Mouse (Mus musculus): ENCODE measurements around the gene Arhgef39.

Gene Arhgef39

DNA sequence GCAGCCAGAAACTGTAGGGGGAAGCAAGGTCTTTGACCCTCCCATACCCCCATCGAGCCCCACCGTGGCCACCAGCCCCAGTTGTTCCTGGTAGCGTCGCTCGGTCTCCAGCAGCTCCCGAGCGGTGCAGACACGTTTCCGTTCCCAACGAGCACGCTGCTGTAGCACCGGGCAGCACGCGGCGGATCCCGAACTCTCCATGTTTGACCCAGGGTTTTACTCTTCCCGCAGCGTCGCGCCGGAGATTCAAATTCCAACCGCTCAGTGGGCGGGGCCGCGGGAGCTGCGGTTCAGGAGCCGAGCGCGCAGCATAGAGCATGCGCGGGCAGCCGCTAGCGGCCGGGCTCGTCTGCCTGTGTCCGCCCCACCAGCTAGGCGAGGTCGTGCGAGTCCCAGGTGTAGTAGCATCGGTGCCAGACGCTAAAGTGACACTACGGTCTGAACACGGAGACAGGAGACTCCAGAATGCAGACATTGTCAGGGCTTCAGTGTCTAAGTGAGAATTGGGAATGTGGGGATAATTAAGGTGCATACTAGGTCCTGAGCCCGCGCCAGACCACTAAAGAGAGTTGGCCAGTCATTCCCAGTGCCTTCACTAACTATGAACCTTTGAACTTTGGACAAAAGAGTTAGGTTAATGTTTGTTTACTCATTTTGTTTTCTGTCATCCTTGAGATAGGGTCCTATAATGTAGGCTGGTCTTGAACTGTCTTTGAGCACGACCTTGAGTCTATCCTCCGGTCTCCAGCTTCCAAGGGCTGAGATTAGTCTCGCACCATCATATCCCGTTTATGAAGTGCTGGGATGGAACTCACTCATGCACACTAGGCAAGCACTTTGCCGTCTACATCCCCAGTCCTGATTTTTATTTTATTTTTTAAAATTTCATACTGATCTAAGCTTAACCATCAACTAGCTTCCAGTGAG, at the start of gene Arhgef39:
Arhgef39 (minus strand) TSS at position 289 of the 927 bp plus-strand sequence.
- DNase-seq (ENCODE audit: low read depth), result peak; percentile 86

DNA sequence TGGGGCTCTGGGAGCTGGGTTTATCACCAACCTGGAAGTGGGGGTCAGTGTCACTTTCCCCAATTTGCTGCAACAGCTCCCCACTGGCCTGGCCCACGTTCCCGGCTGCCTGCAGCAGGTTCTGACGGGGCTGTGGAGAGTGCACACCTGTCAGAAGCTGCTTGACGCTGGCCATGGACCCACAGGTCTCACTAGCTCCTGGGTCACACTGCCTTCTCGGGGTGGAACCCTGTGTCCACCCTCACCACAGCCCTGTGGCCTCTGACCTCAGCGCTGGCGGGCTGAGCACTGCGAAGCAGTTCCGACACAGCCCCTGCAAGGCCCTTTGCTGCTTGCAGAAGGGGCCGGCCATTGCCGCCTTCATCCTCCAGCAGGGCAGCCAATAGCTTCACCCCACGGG, 49.6 kb upstream of the Arhgef39 start:
- no peak for DNase-seq (ENCODE audit: low read depth)

DNA sequence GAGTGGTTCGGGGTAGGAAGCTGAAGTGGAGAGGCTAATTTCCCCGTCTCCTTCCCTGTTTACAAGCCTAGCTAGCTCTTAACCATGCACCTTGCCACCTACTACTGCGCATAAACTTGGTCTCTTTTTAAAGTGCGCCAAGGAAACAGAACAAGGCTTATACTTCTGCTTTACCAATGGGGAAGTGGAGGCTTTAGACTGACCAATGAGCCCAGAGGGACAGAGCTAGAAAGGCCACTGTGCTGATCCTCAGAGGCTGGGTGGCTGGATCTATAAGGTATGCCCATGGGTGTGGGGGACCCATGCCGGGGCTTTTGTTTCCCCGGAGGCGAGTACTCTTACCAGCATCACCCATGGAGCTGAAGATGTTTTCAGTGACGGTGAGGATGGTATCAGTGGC, 47.7 kb upstream of the Arhgef39 start:
- no peak for DNase-seq (ENCODE audit: low read depth)

DNA sequence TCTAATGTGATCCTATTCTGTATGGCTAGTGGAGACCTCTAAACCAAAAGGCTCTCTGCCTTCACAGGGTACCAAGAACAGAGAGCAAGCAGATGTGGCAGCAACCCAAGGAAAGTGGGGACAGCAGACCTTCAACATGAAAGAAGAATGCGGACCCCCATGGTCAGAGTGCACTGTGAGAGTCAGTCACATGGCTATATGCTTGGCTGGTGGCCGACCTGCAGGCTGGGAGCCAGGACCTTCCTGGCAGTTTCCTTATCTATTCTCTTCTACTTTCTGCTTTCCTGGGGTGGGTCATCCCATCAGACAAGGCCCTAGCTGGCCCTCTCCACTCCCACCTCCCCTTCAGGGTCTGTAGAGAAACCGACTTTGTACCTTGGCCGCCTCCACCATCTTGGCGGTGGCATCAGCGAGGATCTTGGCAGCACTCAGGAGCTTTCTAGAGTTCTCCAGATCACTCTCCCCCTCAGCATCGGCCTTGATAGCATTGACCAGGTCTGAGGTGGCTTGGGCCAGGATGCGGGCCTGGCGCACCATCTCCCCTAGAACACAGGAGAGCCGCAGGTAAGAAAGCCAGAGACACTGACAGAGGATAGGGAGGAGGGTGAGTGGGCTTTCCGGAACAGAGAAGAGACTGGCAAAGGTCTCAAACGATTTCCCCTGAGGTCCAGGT, 47.0 kb upstream of the Arhgef39 start:
- no peak for DNase-seq (ENCODE audit: low read depth)

- no peak for DNase-seq (ENCODE audit: low read depth)
Measured at GRCm38 (mm10) chr4:43542044-43542443, 42.5 kb upstream of the Arhgef39 start.

DNA sequence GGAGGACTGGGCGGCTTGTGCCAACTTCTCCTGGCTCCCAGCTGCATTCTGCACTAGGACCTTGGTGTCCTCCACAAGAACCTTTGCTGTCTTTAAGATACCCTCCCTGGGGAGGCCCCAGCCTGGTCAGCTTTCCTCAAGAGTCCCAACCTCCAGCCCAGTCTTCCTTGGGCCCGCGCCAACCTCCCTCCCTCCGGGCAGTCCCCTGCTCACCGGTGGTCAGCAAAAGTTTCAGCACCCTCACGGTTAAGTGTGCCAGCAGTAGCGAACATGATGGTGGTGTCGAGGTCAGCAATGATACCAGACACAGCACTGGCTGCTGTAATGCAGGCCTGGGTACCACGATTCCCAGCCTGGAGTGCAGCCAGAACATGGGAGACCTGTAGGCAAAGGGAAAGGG, 36.5 kb upstream of the Arhgef39 start:
- no peak for DNase-seq (ENCODE audit: low read depth)

DNA sequence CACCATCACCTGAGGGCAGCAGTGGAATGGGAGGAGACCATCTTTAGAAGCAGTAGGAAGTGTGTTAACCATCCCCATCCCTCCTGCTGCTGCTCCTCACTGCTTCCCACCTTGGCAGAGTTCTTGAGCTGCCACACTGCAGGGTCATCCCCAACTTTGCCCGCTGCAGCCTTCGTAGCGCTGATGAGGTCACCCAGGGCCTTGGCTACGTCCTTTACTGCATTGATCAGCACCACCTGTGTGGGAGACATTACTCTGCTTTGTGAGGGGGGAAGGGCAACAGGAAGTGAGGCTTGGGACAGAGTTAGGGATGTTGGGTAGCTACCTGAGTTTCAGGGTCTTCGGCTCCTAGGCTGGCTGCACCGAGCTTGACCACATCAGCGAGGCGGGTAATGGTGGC, 36.1 kb upstream of the Arhgef39 start:
- no peak for DNase-seq (ENCODE audit: low read depth)

GRCm38 (mm10) chr4:43533270-43533669, 33.8 kb upstream of the Arhgef39 start:
- no peak for DNase-seq (ENCODE audit: low read depth)

- peak; percentile 89 for DNase-seq (ENCODE audit: low read depth)
Measured at GRCm38 (mm10) chr4:43530581-43530980, 31.1 kb upstream of the Arhgef39 start.

DNA sequence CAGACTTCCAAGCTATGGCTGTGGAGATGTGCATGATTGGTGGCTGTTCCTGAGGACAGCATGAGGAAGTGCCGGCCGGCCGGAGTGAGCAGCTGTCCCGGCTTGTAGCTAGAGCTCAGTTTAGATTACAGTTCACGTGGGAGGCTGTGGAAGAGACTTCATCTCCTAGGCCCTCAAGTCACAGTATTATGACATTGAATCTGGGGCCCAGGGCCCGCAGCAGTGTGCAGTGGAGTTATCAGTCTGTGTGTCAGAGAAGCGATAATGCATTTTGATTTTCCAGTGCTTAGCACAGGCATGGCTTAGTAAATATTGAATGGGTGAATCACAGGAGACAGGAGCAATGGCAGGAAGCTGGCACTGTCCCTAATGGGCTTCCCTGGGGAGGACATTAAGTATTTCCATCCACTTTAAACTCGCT, 30.6 kb upstream of the Arhgef39 start:
- no peak for DNase-seq (ENCODE audit: low read depth)

GRCm38 (mm10) chr4:43528487-43528886, 29.0 kb upstream of the Arhgef39 start:
- peak; percentile 44 for DNase-seq (ENCODE audit: low read depth)

- peak; percentile 70 for DNase-seq (ENCODE audit: low read depth)
Measured at GRCm38 (mm10) chr4:43527880-43528279, 28.4 kb upstream of the Arhgef39 start.

DNA sequence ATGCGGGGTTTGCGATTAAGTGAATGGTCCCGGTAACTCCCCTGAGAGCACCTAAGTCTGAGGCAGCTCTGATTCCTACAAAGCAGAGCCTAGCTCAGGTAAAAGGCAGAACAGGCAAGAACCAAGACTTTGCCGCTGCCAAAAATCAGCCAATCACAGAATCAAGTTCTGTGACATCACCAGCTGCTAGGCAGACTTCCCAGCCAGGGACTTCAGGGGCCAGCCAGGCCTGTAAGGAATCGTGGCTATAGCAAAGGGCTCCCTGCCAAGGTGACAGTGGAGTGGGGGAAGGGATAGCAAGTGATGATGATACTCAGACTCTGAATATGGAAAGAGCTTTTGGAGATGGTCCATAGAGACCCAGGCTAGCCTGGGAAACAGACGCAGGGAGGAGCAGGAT, 20.5 kb upstream of the Arhgef39 start:
- DNase-seq (ENCODE audit: low read depth), result peak; percentile 80

- no peak for DNase-seq (ENCODE audit: low read depth)
Measured at GRCm38 (mm10) chr4:43519551-43519950, 20.1 kb upstream of the Arhgef39 start.

DNA sequence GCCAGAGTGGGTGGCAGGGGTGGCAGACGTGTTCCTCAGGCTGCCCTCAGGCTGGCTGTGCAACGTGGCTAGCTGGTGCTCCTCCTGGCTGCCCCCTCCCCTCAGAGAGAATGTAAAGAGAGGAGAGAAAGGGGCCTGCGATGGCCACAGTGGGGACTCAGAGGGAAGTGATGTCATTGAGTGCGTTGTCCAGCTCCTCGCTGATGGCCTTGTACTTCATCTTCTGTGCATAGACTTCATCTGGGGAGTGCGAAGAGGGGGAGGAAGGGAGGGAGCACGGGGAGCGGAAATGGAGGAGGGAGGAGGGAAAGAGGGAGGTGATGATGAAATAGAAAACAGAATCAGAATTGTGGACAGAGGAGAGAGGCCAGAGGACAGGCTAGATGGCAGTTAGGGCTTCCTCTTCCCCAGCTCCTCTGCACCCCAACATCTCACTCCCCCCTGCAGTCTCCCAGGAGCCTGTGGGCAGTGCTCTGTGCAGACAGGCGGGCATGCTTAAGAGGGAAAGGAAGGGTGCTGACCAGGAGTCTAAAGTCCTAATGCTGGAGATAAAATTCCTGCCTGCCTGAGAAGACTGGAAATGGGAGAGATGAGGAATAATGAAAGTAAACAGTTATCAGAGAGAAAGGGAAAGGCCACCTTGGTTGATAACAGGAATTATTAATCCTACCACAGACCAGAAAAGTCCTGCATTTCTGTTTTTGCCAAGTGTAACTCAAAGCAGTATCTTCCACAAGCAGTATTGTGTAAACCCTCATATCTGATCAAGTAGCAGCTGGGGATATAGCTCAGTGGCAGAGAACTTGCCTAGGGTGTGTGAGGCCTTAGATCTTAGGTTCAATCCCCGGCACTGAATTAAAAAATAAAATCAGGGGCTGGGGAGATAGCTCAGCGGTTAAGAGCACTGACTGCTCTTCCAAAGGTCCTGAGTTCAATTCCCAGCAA, 16.5 kb upstream of the Arhgef39 start:
- peak; percentile 68 for DNase-seq (ENCODE audit: low read depth)

DNA sequence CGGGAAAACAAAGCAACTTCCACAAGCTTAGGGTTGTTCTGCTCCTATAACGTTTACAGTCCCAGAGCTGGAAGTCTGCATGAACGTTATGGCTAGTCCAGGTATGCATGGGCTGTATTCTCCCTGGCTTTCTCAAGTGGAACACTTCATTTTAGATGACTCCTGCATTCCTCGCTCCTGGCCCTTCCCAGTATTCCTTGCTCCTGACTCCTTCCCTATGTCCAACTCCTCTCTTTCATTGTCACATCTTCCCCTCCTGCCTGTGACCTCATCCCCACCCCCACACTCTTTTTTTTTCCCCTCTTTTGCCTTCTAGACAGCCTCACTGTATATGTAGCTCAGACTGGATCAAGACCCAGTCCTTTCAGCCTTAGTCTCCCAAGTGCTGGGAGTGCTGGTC, 14.3 kb upstream of the Arhgef39 start:
- DNase-seq (ENCODE audit: low read depth), result no peak

DNA sequence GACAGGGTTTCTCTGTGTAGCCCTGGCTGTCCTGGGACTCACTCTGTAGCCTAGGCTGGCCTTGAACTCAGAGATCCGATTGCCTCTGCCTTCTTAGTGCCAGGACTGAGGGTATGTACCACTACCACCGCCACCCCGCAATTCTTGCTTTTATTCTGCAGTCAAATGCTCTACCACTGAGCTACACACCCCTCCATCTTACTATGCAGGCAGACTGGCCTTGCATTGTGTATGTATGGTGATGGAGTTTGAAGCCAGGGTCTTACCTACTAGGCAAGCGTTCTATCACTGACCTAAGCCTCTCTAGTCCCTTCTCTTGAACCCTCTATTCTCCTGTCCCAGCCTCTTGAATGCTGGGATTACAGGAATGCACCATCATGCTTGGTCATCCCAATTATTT, 13.8 kb upstream of the Arhgef39 start:
- no peak for DNase-seq (ENCODE audit: low read depth)

- DNase-seq (ENCODE audit: low read depth), result no peak
Measured at GRCm38 (mm10) chr4:43512653-43513052, 13.2 kb upstream of the Arhgef39 start.

DNA sequence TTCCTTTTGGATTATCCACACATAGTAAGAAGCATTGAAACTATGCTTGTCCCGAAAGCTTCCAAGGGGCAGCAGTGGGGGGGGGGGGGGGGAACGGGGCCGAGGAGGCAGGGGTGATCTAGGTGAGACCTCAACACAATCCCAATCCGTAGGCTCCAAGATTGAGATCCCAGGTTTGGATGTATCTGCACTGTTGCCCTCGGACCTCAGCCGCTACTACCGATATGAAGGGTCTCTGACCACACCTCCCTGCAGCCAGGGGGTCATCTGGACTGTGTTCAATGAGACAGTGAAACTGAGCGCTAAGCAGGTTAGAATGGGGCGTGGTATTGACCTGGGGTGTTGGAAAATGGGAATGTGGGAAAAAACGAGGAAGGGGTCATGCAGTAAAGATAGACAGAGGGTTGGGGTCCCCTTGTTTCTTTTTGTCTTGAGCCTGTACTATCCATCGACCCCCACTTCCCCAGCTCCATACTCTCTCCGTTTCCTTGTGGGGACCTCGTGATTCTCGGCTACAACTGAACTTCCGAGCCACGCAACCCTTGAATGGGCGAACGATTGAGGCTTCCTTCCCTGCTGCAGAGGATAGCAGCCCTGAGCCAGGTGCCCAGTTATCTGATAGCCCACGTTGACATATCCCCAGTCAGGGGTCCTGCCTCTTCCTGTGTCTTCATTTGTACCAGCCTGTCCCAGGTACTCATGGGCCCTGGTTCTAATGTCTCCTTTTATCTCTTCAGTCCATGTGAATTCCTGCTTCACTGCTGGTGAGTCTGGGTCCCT, 12.4 kb upstream of the Arhgef39 start:
- DNase-seq (ENCODE audit: low read depth), result no peak

- peak; percentile 73 for DNase-seq (ENCODE audit: low read depth)
Measured at GRCm38 (mm10) chr4:43509109-43509508, 9.6 kb upstream of the Arhgef39 start.

DNA sequence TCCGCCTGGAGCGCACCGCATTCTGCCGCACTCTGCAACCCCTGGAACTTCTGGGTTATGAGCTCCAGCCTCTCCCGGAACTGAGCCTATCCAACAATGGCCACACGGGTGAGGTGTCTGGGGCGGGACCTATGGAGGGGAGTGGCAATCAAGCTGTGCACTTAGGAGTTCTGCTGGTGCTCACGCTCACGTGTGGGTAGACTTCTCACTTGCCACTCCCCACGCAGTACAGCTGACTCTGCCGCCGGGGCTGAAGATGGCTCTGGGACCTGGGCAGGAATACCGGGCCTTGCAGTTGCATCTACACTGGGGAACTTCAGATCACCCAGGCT, 9.1 kb upstream of the Arhgef39 start:
- DNase-seq (ENCODE audit: low read depth), result peak; percentile 94

Measured in 416B (cell line).